Mouse (Mus musculus) kidney, embryonic 14.5 days (tissue): Measurements from ENCODE around the gene Malsu1. TPM values are rescaled to one million over a fixed set of nuclear protein-coding genes. Genes with fewer than 3 reads are reported as not detected.
A peak's percentile ranks its signal among the peaks of the same experiment; 100 is the strongest.

Experiments
- ATAC-seq: fragments of 200-750 bp; cut with Nextera tagmentation; 2 replicates; pipeline ENCODE4 v1.8.0; 2017; ENCODE audit warnings: moderate number of reproducible peaks, mild to moderate bottlenecking, moderate TSS enrichment, moderate library complexity; ENCODE audit not compliant: low FRiP score, low TSS enrichment
- H3K27ac ChIP-seq: fragments of 300-500 bp; sonication (generic); 2 replicates; pipeline ENCODE4 v1.5.1; 2014; ENCODE audit warnings: low read depth, mild to moderate bottlenecking, low read length, moderate library complexity, mixed read lengths
- H3K27me3 ChIP-seq: fragments of 300-500 bp; sonication (generic); 2 replicates; pipeline ENCODE4 v1.6.1; 2014; ENCODE audit warnings: mild to moderate bottlenecking, low read length; ENCODE audit not compliant: control insufficient read depth, insufficient read depth
- H3K36me3 ChIP-seq: fragments of 300-500 bp; sonication (generic); 2 replicates; pipeline ENCODE4 v1.6.1; 2014; ENCODE audit warnings: low read length, mixed read lengths; ENCODE audit not compliant: control insufficient read depth, insufficient read depth
- H3K4me1 ChIP-seq: fragments of 300-500 bp; sonication (generic); 2 replicates; pipeline ENCODE4 v1.6.1; 2014; ENCODE audit warnings: low read length, mixed read lengths; ENCODE audit not compliant: control insufficient read depth, insufficient read depth
- H3K4me2 ChIP-seq: fragments of 300-500 bp; sonication (generic); replicated peaks from 2 replicates; pipeline ENCODE4 v1.6.1; 2014; ENCODE audit warnings: low read depth, mild to moderate bottlenecking, low read length
- H3K4me3 ChIP-seq: fragments of 300-500 bp; sonication (generic); 2 replicates; pipeline ENCODE4 v1.5.1; 2014; ENCODE audit warnings: mild to moderate bottlenecking, low read length
- H3K9ac ChIP-seq: fragments of 300-500 bp; sonication (generic); 2 replicates; pipeline ENCODE4 v1.6.1; 2014; ENCODE audit warnings: low read depth, mild to moderate bottlenecking, low read length, moderate library complexity
- H3K9me3 ChIP-seq: fragments of 300-500 bp; sonication (generic); 2 replicates; pipeline ENCODE4 v1.6.1; 2016; ENCODE audit warnings: low read length; ENCODE audit not compliant: control insufficient read depth
- WGBS: fragments of 180-500 bp; shearing (Covaris S2); extraction: QIAGEN DNeasy Blood & Tissue Kit; methylation state at CpG from one replicate; pipeline ENCODE4 v1.1.7; 2014; 5-methylcytosine and 5-hydroxymethylcytosine counted together
- polyA plus RNA-seq: library from polyadenylated mRNA; unstranded; fragments of >200 nt; fragmentation: Nextera tagmentation; extraction: Ambion mirVana; gene quantifications from 2 replicates; pipeline ENCODE4 v1.2.1, GENCODE M21; 2014

Gene Malsu1
- polyA plus RNA-seq = 75.1 and 84.5 TPM in 2 replicates

DNA sequence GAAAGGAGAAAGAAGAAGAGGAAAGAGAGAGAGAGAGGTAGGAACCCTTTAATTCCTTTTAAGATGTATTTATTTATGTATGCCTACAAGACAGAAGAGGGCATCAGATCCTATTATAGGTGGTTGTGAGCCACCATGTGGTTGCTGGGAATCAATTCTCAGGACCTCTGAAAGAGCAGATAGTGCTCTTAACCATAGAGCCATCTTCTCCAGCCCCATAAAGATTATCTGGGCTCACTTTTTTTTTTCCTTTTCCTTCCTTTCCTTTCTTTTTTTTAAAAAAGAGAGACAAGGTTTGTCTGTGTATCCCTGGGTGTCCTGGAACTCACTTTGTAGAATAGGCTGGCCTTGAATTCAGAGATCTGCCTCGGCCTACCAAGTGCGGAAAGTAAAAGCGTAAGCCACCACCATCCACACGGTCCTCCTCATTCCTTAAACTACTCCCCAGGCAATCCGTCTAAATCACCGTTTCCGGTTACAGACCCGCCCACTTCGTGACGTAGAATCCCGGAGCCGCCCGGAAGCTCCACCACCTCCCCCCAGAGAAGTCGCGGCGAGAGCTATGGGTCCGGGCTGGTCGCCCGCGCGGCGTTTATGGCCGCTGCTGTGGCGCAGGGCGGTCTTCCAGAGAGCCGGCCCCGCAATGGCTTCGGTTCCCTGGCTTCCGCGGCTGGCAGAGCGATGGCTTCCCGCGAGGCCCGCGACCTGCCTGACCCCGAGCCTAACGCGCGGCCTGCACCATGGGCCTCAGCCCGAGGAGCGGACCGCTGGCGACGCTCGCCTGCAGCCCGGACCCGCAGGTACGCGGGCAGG lies at the start of gene Malsu1:
Gene Malsu1 (plus strand): TSS at position 492 of the 813 bp plus-strand sequence.
- no peaks in the 10 kb centered on the region for H3K9me3 ChIP-seq
- peak within 1 kb of the TSS; percentile 99 for H3K4me3 ChIP-seq
- no peaks in the 10 kb centered on the region for H3K27me3 ChIP-seq
- H3K9ac ChIP-seq = peak within 1 kb of the TSS; percentile 95
- under 1% methylated on average over 48 of the region's 49 CpGs for WGBS
- ATAC-seq = peak; percentile 98
- no peaks in the 10 kb centered on the region for H3K36me3 ChIP-seq
- peak within 1 kb of the TSS; percentile 62 for H3K4me2 ChIP-seq
- H3K27ac ChIP-seq = peak within 1 kb of the TSS; percentile 71
- no peaks in the 10 kb centered on the region; the same call in 1 of the 2 replicates for H3K4me1 ChIP-seq

DNA sequence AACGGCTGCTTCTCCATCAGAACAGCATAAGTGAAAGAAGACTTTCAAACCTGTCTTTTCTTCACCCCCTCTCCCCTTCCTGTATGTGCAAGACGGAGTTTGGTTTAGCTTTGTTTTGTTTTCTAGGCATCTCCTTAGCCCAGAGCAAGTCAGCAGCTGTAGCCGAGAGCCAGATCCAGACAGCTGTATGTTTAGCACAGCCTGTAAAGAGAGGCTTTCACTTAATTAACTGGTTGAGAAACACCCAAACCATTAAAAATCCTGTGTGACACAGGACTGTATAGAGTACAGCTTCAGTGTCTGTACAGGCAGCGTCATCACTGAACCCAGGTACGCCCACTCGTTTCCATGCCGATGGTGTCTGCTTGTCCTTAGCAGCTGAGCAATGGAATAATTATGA lies 48.3 kb upstream of the Malsu1 start:
- Histone ChIP-seq H3K27ac (no peak overlapping the region), H3K27me3 (no peaks in the 10 kb centered on the region)
- 73% methylated on average over 7 of the region's 7 CpGs for WGBS

DNA sequence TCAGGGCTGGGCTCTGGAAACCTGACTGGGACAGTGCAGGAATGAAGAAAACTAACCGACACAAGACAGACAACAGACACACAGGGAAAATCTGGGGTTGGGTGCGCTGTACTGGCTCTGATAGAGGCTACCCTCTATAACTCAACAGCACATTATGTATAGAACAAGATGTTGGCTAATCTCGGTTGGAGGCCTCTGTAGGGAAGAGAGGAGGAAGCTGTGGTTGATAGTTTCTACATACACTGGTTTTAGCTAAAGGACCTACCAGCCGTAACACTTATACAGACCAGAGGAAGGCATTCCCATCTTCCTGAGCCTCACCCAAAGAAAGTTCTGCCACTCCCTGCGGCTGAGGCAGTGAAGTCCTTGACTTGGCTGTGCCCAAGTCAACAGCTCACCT lies 47.1 kb upstream of the Malsu1 start:
- ATAC-seq = no peak
- no peak overlapping the region for H3K27ac ChIP-seq
- no peak overlapping the region for H3K4me3 ChIP-seq
- 88% methylated on average over 5 of the region's 5 CpGs for WGBS
- H3K4me1 ChIP-seq = 0 out of 2 replicates have a peak, but pooled peaks cover 4% of the 10 kb centered on the region
- no peaks in the 10 kb centered on the region for H3K27me3 ChIP-seq
- no peaks in the 10 kb centered on the region for H3K36me3 ChIP-seq
- H3K4me2 ChIP-seq = no peak overlapping the region
- H3K9ac ChIP-seq = no peak overlapping the region
- H3K9me3 ChIP-seq = no peaks in the 10 kb centered on the region

More for the DNA sequence above, 48.3 kb upstream of the Malsu1 start:
- Histone ChIP-seq H3K4me1 (no peaks in the 10 kb centered on the region), H3K4me2 (no peak overlapping the region), H3K4me3 (no peak overlapping the region), H3K9ac (no peak overlapping the region), H3K9me3 (no peaks in the 10 kb centered on the region), H3K36me3 (no peaks in the 10 kb centered on the region)
- no peak for ATAC-seq

DNA sequence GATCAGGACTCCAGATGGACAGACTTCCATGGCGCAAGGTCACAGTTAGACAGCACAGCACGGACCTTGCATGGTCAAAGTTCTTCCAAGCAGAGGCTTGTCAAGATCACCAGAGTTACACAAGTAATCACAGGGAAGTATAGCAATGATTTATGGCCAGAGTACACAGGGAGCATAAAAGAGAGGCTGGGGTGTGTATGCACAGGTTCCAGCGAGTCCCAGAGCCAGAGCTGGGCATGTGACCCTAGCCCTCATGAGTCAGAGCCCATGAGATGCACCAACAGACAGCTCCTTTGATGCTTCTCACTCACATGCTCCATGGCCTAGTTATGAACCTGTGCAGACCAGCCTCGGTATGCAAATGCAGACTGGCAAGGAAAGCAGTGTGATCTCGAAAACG lies 45.6 kb upstream of the Malsu1 start:
- no peak overlapping the region for H3K9ac ChIP-seq
- 78% methylated on average over 6 of the region's 6 CpGs for WGBS
- no peak for ATAC-seq

DNA sequence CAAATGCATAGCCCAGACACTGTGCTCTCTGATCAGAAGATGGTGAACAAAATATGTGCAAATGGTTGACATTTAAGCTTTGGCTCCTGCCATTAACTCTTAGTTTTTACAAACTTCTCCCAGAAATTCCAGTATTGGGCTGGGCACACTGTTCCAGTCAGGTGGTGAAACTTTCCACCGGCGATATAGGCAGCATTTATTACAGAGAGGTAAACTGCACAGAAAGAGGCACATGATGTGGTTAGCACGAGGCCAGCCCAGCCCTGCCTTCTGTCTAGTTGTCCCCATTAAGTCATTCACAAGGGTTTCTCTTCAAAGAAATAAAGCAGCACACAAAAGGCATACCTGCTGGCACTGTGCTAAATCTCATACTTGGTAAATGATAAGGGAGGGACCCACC lies 44.9 kb upstream of the Malsu1 start:
- Histone ChIP-seq H3K4me3 (no peak overlapping the region), H3K27ac (no peak overlapping the region)
- 82% methylated on average over 3 of the region's 3 CpGs for WGBS

More for the DNA sequence above, 45.6 kb upstream of the Malsu1 start:
- no peak overlapping the region for H3K4me2 ChIP-seq
- no peak overlapping the region for H3K4me3 ChIP-seq
- H3K9me3 ChIP-seq = no peaks in the 10 kb centered on the region
- H3K27me3 ChIP-seq = no peaks in the 10 kb centered on the region
- H3K4me1 ChIP-seq = 0 out of 2 replicates have a peak, but pooled peaks cover 6% of the 10 kb centered on the region
- no peaks in the 10 kb centered on the region for H3K36me3 ChIP-seq
- H3K27ac ChIP-seq = no peak overlapping the region

DNA sequence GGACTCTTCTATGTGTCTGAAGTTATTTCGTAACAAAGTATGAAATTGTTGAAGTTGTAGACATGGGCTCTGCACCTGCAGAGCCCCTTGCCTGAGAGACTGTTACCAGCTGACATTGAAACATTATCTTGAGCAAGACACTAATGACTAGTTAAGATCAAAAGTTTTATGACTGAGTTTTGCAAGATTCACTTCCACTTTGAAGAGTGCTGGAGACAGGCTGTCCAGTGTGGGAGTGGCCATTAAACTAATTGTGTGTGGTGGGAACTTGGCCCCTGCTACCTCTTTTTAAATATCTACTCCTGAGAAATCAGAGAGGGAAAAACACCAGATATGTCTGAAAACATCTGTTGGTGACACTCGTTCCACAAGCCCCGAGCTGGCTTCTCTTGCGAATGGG lies 42.4 kb upstream of the Malsu1 start:
- H3K4me1 ChIP-seq = 0 out of 2 replicates have a peak, but pooled peaks cover 6% of the 10 kb centered on the region
- no peaks in the 10 kb centered on the region for H3K27me3 ChIP-seq
- no peak for ATAC-seq
- WGBS = 43% methylated on average over 4 of the region's 4 CpGs
- no peak overlapping the region for H3K9ac ChIP-seq
- H3K9me3 ChIP-seq = no peaks in the 10 kb centered on the region
- no peak overlapping the region for H3K4me2 ChIP-seq
- no peaks in the 10 kb centered on the region for H3K36me3 ChIP-seq
- no peak overlapping the region for H3K4me3 ChIP-seq
- H3K27ac ChIP-seq = no peak overlapping the region

More for the DNA sequence above, 44.9 kb upstream of the Malsu1 start:
- Histone ChIP-seq H3K4me1 (0 out of 2 replicates have a peak, but pooled peaks cover 6% of the 10 kb centered on the region), H3K9ac (no peak overlapping the region), H3K4me2 (no peak overlapping the region), H3K9me3 (no peaks in the 10 kb centered on the region), H3K27me3 (no peaks in the 10 kb centered on the region), H3K36me3 (no peaks in the 10 kb centered on the region)
- ATAC-seq = no peak

DNA sequence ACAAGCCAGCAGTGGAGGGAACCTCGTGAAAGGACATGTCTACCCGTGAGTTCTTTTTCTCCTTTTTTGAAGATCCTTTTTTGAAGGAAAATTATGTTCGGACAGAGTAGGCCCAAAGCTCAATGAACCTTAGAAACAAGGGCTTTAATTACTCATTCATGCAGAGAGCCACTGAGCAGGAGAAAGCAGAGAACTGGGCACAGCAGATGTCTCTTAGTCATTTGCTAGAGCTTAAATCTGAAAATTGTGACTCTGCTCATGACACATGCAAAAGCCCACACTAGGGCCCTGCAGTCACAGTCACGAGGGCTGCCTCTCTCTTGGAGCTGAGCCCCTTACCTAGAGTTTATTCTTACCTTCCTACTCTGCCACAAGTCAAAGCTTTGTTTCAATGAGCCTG lies 40.8 kb upstream of the Malsu1 start:
- no peak overlapping the region for H3K4me3 ChIP-seq
- H3K9me3 ChIP-seq = no peaks in the 10 kb centered on the region
- no peak overlapping the region for H3K27ac ChIP-seq
- no peak overlapping the region for H3K4me2 ChIP-seq
- H3K27me3 ChIP-seq = 0 out of 2 replicates have a peak, but pooled peaks cover 4% of the 10 kb centered on the region
- no peak overlapping the region for H3K9ac ChIP-seq
- 67% methylated on average over 4 of the region's 4 CpGs for WGBS
- H3K36me3 ChIP-seq = no peaks in the 10 kb centered on the region
- H3K4me1 ChIP-seq = peaks cover 12% of the 10 kb centered on the region; the same call in 1 of the 2 replicates
- ATAC-seq = no peak

DNA sequence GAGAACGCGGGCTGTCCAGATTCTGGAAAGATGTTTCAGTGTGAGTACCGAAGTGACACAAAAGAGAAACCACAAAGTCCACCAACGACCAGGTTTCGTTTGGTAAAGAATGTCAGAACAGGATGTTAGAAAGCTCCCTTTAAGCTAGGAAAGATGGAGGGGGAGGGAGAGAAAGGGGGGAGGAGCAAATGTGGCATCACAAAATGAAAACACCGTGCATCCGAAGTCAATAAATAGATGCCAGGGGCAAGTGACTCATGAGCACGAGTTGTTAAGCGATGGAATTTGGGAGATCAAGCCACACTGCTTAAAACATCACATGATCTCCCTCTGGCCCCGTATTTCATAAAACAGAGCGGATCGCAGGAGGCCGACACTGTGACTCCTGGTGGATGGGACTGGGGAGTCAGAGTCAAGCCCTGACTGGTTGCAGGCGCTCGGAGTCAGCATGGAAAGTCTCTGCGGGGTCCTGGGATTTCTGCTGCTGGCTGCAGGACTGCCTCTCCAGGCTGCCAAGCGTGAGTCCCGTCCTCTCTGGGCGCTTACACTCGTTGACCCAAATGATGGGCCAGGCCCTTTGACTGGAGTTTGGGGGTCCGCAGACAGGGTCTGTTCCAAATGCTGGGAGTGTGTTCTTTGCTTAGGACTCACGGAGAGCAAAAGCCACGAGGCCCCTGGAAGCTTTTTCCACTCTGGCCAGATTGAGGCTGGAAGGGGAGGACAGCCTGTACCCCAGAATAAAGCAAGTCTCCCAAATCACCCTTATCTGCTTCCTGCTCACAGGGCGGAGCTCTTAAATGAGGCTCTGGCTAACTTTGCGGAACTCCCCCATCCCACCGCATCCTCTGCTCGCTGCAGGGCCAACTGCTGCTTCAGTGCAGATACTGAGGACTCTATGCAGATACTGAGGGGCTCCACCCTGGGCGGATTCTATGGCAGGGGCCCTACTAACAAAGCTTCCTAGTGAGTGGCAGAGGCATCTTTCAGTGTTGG lies 37.0 kb upstream of the Malsu1 start, which contains the start of gene Gpnmb:
Gene Gpnmb (plus strand): TSS at position 272 of the 993 bp plus-strand sequence.
- 0 out of 2 replicates have a peak, but pooled peaks have one; percentile 41 for ATAC-seq
- Histone ChIP-seq H3K27ac (no peak within 1 kb of the TSS), H3K9ac (0 out of 2 replicates have a peak within 1 kb of the TSS, but pooled peaks have one; percentile 1), H3K4me1 (peaks cover 7% of the 10 kb centered on the region; the same call in 1 of the 2 replicates), H3K4me2 (peak within 1 kb of the TSS; percentile 38), H3K9me3 (no peaks in the 10 kb centered on the region), H3K36me3 (no peaks in the 10 kb centered on the region), H3K4me3 (no peak within 1 kb of the TSS; the same call in 1 of the 2 replicates), H3K27me3 (0 out of 2 replicates have a peak, but pooled peaks cover 4% of the 10 kb centered on the region)
- 36% methylated on average over 28 of the region's 28 CpGs for WGBS
